Mouse (Mus musculus) CD4-positive, CD25-positive, alpha-beta regulatory T cell, adult 2 months (primary cell): ENCODE results near the gene Svep1.

ENCODE experiments used
- DNase-seq: peaks from one replicate; pipeline ENCODE4 v3.0.0-alpha.2; 2012; ENCODE audit warnings: low read depth, low spot score

Svep1 gene

DNA sequence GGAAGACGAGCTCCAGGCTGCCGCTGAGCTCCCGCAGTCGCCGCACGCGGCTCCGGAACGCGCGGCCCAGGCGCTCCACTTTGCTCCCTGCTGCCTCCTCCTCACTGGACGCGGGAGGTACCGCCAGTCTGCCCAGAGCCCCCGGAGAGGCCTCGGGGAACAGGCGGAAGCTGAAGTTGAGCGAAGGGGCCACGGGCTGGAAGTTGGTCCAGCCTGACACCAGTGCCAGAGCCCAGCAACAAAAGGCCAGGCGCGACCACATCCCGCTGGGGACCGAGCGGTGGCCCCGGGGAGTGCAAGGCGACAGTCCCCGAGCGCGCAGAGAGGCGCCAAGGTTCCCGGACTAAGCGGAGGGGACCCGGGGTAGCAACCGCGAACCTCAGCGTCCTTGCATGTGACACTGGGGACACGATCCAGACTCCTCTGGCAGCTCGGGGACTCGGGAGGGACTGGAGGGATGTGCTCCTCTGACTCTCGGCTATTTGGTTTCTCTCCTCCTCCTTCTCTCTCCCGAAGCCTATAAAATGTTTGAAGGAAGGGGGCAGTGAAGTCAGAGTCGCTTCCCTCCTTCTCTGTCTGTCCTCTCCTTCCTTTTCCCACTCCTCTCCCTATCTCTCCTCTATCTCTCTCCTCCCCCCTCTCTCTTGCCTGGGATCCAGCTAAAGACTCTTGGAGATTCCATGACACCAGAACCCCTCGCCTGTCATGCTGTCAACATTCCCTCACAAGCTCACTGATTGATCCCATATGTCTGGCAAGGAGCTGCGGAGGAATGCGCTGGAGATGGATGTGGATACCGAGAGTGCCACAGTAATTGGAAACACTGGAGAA, at the start of gene Svep1:
Gene Svep1, minus strand, starts transcription at position 745 of the 831 bp plus-strand sequence.
- no peak for DNase-seq

DNA sequence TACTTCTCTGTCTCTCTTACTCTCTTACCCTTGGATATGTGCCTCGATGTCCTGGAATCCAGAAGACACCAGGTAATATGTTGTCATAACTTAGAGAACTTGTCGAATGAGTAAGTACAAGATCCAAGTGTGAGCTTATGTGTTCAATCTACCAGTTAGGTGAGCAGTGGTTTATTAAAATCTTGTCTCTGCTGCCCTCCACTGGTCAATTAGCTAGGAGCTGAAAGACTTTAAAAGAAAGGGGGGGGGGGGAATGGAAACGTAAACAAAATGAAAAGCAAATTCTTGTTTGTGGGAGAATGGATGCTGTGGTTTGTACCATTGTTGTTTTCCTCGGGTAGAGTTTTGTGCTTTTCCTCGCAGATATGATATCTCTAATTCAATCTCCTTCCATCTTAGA, 46.8 kb upstream of the Svep1 start:
- peak; percentile 67 for DNase-seq

DNA sequence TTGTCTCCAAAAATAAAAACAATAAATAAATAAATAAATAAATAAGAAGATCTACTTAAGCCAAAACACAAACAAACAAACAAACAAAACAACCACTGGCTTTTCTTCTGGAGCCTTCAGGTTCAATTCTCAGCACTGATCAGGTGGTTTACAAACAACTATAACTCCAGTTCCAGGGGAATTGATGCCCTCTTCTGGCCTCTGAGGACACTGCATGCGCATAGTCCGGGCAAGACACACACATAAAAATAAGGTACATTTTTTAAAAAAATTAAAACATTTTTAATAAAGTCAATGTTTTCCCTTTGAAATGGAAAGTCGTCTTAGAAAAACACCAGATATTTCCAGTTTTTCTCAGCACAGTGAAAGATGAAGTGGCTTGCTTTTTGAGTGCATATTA, 45.7 kb upstream of the Svep1 start:
- no peak for DNase-seq

DNA sequence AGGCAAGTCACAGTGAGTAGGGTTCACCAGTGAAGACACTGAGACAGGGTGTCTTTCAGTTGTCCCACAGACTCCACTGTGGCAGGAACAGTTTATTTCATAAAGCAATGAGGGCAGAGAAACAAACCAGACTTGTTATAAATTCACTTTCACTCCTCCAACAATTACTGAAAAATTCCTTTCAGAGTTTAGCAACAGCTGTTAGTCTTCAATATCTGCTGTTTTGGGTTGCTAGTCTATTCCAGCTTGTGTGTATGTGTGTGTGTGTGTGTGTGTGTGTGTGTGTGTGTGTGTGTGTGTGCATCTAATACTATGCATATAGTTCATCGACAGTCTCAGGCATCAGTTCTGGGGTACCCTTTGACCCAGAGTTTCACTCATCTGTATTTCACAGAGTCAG, 38.9 kb upstream of the Svep1 start:
- DNase-seq = no peak

DNA sequence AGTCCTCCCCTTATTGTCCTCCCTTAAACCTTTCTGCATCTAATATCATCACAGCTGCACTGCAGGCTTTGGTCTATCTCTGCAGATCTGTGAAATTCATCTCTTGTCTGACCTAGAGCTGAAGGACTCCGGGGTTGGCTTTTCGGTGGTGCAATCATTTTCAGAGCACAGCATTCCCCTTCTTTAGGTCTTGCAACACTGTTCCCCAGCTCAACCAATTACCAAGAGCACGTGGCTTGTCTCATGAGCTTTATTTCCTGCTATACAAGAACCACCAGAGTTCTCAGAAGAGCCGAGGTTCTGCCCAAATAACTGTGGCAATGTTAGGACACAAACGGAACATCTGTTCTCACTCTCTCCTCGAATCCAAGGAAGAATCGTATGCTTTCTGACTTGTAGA, 33.8 kb upstream of the Svep1 start:
- no peak for DNase-seq

DNA sequence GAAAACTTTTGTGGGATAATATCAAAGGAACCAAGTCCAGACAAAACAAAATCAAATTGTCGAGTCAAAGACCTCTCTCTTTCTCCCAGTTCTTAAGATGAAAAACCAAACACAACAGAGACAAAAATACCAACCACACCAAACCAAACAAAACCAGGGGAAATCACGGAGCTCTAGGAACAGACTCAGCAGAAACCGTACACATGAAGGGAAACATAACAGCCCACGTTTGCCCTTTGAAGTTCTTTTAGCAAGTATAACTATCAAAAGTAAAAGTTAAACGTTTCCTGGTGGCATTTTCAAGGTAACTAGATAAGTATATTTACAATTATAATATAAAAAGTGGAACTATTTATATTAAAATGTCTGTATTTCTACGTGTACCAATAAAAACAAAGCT, 29.2 kb upstream of the Svep1 start:
- DNase-seq = peak; percentile 34

DNA sequence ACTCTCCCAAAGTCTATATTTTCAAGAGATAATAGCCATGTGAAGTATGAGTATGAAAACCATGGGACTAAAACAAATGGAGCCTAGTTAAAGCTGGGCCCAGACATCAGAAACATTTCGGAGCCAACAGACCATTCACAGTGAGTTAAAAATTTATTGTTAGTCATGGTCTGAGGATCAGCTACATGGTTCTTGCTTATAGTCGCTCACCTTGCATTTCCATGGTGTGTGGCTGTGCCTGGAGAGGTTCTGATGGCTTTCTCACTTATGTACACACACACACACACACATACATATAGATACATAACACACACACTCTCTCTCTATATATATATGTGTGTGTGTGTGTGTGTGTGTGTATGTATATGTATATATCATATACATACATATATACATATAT, 16.8 kb upstream of the Svep1 start:
- DNase-seq = no peak

DNA sequence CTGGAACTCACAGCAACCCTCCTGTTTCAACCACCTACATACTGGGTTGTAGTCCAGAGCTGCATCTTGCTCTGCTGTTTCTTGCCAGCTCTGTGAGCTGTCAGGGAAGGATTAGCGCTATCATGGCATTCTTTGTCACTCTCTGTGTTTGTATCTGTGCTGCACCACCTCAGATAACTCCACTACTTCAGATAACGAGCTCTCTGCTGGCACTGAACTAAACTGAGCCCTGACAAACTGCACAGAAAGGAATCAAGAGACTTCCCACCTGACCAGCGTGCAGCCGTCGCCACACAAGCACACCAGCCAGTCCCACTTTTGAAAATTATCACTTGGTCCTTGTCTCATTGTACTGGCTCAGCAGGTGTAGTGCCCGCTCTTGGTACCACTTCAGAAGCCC, 4.7 kb upstream of the Svep1 start:
- no peak for DNase-seq

DNA sequence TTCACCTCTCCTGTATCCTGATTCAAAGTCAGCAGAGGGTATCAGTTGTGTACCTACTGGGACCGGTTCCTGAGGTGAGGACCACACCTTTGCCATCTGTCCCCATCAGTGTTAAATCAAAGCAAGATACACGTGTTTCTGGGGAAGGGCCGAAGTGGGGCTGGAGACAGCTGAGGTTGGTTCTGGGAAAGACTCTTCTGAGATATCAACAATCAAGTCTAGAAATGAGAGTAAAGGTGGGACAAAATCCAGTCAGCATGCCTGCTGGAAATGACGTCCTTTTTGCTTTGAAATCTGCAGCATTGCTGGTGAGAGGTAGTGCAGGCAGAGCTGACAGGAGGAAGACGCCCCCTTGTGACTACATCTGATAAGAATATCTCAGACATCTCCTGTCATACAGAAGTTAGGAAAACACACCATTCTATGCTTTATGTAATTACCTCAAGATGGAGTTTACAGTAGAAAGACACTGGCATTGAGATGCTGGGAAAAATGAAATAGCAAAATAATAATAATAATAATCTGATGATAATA, 4.0 kb upstream of the Svep1 start:
- peak; percentile 20 for DNase-seq

DNA sequence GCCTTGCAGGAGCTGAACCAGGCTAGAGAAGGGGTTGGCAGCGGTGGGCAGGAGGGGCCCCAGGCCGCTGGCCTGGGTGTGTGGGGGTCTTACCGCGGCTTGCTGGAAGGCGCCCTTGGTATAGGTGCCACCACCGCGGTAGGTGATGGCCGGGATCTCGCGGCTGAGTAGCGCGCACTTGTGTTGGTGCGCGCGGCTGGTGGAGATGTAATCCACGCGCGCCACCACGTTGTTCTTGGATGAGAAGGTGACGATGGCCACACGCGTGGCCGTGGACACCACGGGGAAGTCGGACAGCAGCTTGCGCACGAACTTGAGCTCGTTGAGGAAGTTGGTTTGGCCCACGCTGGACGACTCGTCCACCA, 927 bp downstream of the Svep1 start:
- no peak for DNase-seq

DNA sequence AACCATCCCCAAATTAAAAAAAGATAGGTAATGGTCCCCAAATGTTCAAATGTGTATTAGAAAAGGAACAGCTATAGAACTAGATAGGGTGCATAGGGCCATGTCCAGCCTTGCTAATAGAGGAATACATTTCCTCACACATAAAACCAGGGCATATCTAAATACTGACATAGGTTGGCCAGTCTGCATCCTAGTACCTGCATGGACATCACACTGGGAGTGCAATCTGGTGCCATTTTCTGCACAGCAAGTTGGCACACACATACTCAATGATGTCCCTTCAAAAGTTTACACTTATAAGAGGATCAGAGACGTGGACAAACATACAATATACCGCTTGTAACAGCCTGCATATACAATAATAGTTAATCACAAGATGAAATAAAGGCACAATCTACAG, 5.0 kb downstream of the Svep1 start:
- no peak for DNase-seq

DNA sequence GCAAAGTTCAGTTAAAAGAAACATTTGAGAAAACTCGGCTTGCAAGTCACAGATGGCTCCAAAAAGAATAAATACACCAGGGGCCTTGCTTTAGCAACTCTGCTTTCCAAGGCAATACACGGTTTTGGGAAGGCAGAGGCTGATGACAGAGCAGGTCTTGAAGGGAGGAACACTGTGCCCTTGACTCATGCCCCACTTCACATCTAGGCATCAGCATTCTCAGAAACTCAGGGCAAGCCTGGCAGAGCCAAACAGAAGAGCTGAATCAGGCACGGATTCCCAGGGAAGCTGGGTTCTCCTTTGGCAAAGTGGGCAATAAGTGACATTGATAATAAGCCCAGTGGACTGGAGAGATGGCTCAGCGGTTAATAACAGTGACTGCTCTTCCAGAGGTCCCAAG, 5.8 kb downstream of the Svep1 start:
- no peak for DNase-seq

DNA sequence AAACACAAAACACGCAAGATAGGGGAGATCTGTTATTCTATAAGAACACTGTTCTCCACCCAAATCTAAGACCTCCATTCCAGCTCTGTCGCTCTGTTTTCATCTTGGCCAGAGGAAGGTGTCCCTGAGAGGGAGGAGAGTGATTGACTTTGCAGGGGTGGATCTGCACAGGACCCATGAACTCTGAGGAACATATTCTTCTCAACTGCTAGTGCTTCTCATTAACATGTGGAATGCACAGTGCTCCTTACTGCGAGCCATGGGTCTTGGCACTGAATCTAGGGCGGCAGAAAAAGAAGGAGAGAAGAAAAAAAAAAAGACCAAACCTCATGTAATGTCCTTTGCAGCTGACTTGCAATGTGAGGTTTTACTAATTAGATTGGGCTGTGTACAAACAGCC, 9.4 kb downstream of the Svep1 start:
- no peak for DNase-seq

DNA sequence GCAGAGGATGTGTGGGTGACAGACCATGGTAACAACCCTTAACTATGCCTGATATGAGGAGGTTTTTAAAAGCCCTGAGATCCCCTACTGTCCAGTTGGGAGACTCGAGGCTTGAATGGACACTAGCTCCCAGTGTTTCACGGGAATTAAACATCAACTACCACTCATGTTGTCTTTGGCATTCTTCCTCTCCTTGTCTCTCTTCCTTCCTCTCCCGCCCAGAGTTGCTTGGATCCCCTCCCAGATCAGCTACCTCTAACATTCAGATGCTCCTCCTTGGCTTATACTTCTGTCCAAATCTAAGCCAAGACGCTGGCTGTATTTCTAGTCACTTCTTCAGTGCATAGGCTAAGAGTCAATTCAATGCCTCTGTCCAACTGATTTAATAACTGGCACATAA, 9.9 kb downstream of the Svep1 start:
- no peak for DNase-seq

DNA sequence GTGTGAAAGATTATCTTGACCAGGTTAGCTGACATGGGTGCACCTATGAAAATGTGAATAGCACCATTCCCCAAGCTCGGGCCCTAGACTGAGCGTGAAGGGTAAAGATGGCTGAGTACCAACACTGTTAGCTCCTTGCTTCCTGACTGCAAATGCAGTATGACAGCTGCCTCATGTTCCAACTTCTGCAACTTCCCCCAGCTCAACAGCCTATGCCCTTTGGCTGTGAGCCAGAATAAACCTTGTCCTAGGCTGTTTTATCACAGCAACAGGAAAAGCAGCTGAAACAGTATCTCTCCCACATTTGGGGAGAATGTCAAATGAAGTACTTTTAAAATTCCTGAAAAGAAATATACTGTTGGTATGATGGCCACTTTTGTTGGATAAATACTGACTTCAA, 10.7 kb downstream of the Svep1 start:
- DNase-seq = no peak

DNA sequence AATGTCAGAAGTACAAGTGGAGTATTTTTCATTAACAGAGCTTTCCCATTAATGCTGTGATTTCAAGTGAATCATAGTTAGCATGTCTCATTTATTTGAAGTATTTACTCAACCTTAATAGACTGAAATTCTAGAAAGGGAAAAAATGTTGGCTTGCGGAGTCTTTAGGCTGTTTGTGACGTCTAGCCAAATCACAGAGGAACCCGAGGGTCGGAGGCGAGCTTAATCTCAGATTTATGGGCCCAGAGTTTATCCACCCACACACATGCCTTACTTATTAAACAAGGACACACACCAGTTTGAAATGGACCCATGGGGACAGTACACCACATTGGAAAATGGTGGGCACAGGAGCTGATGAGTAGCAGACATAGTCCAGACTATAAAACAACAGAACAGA, 17.4 kb downstream of the Svep1 start:
- DNase-seq = no peak

DNA sequence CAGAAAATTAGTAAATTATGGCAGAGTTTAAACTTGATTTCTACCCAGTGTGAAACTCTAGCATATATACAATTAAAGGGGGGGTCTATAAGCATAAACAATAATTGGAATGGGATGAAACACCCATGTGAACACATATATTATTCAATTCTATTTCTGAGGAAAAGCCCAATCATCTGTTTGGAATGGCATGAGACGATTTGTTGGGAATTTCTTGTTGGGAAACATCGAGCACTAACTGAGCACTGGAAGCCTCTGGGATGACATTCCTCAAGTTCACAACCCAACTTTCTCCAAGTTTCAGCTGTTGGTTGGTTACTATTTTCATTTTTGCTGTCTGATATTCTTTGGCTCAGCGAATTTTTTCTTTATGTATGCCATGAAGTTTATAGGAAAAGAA, 21.3 kb downstream of the Svep1 start:
- DNase-seq = no peak

DNA sequence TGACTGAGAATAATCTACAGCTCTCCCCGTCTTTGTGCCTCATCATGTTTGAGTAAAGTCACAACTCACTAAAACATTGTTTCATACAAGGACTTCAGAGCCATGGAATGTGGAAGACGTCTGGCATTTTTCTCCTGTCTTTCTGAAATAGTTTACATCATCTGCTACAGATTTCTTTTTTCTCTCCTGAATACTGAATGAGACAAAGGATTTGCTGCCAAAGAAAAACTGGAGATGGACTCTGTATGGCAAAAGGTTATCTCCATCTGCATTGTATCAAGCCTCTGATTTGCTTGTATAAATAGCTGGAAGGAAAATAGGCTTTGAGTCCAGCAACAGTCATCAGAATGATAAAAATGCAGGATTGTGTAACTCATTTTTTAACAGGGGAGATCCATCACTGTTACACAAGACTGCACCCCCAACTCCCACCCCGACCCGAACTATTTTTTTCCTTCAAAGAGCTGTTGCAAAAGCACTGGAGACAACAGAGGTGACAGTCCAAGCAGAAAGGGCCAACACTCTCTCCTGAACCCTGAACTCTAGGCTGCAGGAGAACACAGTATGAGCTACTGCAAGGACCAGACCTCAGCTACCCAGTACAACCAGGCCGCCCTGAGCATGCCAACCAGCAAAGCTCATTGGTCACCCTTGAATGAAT, 21.8 kb downstream of the Svep1 start:
- no peak for DNase-seq

DNA sequence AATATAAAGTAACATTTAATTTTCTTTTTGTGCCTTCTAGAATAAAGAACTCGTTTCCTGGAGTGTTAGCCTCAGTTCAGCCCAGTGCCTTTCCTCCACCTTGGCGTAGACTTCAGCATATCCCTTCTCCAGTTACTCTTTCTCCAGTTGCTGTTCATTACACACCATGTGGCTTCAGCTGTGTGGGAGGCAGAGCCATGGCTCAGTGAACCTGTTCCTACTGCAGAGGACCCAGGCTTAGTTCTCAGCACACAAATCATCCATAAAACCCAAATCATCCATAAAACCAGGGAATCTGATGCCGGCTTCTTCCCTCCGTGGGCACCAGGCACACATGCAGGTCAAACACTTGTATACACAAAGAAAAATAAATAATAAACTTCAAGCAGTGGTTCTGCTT, 22.8 kb downstream of the Svep1 start:
- no peak for DNase-seq

DNA sequence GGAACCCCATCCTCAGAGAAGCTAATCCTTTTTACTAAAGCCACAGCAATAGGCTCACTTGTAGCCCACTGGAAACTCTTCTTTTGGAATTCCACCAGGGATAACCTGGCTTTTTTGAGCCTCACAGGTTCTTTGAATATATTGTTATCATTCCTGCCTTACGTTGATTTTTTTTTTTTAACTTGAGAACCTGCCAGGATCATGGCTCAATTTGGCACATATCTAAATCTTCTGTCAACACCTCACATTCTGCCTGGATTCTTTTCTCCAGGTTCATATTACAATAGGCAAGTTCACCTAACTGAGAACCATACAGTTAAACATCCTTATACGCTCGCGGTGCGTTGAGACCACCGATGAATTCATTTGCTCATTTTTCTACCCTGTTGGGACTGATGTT, 28.2 kb downstream of the Svep1 start:
- no peak for DNase-seq

DNA sequence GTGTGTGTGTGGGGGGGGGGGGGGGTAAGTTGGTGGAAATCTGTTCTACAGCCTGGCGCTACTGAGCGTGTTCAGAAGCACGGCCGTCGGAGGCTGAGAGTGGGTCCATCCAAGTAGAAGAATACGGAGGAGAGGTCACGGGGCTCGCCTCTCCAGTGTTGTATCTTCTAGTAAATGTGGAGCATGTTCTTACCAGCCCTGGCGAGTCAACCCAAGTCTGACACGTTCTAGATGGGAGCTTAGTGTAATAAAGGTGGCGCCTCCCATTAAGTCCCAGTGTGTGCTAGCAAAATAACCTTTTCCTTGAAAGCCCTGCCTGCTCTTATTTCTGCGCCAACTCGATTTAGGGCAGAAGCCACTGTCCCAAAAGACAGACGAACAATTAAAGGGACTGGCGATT, 29.4 kb downstream of the Svep1 start:
- DNase-seq = no peak

DNA sequence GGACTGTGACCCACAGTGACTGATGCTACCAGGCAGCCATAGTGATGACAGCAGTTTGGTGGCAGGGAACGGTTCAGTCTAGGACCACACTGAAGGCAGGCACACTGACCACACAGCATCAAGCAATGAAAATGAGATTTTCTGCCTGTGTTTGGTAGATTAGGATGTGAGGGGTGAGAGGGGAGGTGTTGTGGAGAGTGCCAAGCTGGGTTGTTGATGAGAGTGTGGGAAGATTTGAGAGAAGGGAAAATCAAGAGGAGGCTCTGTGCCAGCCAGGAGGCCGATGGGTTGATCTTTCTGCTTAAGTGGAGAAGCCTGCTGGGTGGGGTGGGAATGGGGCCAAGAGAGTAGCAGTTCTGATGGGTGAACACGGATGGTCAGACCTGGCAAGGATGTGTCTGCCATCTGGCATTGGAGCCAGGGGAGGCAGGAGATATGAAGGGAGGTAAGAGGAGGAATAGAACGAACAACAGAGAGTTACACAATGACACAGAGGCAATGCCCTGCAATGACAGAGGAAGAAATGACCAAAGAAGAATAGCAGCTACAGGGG, 32.1 kb downstream of the Svep1 start:
- no peak for DNase-seq

DNA sequence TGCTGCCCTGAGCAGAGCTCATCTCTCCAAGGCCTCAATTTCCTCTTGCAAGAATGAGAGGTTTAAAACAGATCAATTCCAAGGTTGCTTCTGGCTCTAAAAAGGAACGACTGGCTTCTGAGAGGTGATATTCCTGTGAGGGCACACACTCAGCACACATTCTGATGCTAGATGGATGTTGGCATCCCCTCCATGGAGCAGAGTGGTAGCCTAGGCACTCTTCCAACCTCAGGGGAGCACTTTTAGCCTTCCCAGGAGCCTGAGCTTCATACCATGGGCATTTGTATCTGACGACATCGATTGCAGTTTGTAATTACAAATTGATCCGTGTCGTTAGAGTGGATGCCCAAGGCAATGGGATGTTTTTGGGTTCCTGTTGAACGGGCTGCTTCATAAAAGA, 33.3 kb downstream of the Svep1 start:
- no peak for DNase-seq
